In the genomic region with DNA sequence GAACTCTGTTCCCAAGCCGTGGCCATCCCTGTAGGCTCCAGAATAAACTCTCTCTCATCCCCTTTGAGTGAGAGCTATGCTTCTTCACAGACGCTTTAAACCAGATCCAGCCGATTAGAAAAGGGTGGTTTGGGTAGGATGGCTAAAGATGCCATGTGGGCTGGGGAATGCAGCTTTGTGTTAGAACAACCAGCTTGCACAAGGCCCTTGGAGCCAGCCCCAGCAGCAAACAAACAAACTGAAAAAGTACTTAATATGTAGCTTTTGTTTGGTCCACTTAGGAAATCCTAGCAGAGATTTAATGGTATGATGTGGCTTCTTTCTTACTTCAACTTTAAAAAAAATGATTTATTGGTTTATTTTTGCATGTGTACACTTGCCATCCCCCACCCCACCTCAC, we compare ENCODE assay signal across 12 mouse cellular contexts.
DNase-seq lines count a peak whose midpoint lies in the region; ATAC-seq and TF ChIP-seq lines count a peak whose summit lies in the region.
"Had no signal": no experiment of that assay in that cellular context is flagged by ENCODE, and none has a peak within 500 bp of the region (broad histone marks: within the 10 kb centered on the region; RNA-seq: fewer than 3 reads in every experiment).

No protein-coding gene starts in this region.

- H3K4me1 ChIP-seq in heart, embryonic 10.5 days = peaks cover 48% of the 10 kb centered on the region
- peaks cover 54% of the 10 kb centered on the region for H3K4me1 ChIP-seq in heart, embryonic 12.5 days (replicated peaks)
- peaks cover 9% of the 10 kb centered on the region for H3K4me1 ChIP-seq in lung, adult 2 months (ENCODE audit: control insufficient read depth, insufficient read depth, low read length)
- no peaks in the 10 kb centered on the region for H3K4me1 ChIP-seq in hindbrain, embryonic 11.5 days (replicated peaks; ENCODE audit: control insufficient read depth, insufficient read depth, low read length)

- DNase-seq in heart, embryonic 10.5 days (ENCODE audit: low spot score) = no peak
- peak; percentile 52 to 61 for DNase-seq in lung, adult 18-20 months
- no peak for DNase-seq in lung, adult 2 months
- DNase-seq in hindbrain, embryonic 11.5 days (ENCODE audit: low spot score) = peak; percentile 43
- peak; percentile 45 for DNase-seq in lung, postnatal 36 days
- no peak for DNase-seq in embryo, embryonic 10 days (ENCODE audit: low spot score)
- DNase-seq: cerebellum, postnatal 25 days; liver, embryonic 13.5 days; thymus, postnatal 14 days had no signal

- no peak for TF ChIP-seq POLR2A in lung, adult 2 months (IDR thresholded peaks at IDR 0.05; ENCODE audit: borderline replicate concordance, extremely low read depth, low read depth, low read length)

- 64% methylated on average over 3 of the region's 3 CpGs for WGBS in heart, embryonic 10.5 days
- 67% methylated on average over 3 of the region's 3 CpGs for WGBS in heart, embryonic 12.5 days
- 13% methylated on average over 3 of the region's 3 CpGs for WGBS in lung, adult 2 months
- WGBS in hindbrain, embryonic 11.5 days = 41% methylated on average over 3 of the region's 3 CpGs

- H3K36me3 ChIP-seq in heart, embryonic 10.5 days = no peaks in the 10 kb centered on the region
- no peaks in the 10 kb centered on the region for H3K36me3 ChIP-seq in heart, embryonic 12.5 days
- no peaks in the 10 kb centered on the region for H3K36me3 ChIP-seq in hindbrain, embryonic 11.5 days (ENCODE audit: control insufficient read depth, insufficient read depth, low read length)
- H3K36me3 ChIP-seq: heart, embryonic 13.5 days; liver, embryonic 13.5 days; midbrain, embryonic 10.5 days had no signal

- no peak overlapping the region for H3K9ac ChIP-seq in heart, embryonic 12.5 days
- H3K9ac ChIP-seq in hindbrain, embryonic 11.5 days (ENCODE audit: low read depth, low read length) = no peak overlapping the region
- H3K9ac ChIP-seq: heart, embryonic 13.5 days; liver, embryonic 13.5 days had no signal

- no peak overlapping the region for H3K4me2 ChIP-seq in heart, embryonic 12.5 days
- H3K4me2 ChIP-seq in hindbrain, embryonic 11.5 days (replicated peaks; ENCODE audit: low read depth, low read length) = no peak overlapping the region
- H3K4me2 ChIP-seq: heart, embryonic 13.5 days; liver, embryonic 13.5 days had no signal

- H3K9me3 ChIP-seq in heart, embryonic 10.5 days = no peaks in the 10 kb centered on the region
- H3K9me3 ChIP-seq in heart, embryonic 12.5 days (replicated peaks) = peaks cover 5% of the 10 kb centered on the region; the same call in 1 of the 2 replicates
- H3K9me3 ChIP-seq in hindbrain, embryonic 11.5 days (ENCODE audit: control insufficient read depth, low read length) = no peaks in the 10 kb centered on the region
- H3K9me3 ChIP-seq: liver, embryonic 13.5 days had no signal

- no peaks in the 10 kb centered on the region; the same call in 1 of the 2 replicates for H3K27me3 ChIP-seq in heart, embryonic 10.5 days (ENCODE audit: insufficient read depth, poor library complexity, severe bottlenecking)
- no peaks in the 10 kb centered on the region for H3K27me3 ChIP-seq in heart, embryonic 12.5 days (replicated peaks)
- H3K27me3 ChIP-seq in hindbrain, embryonic 11.5 days (ENCODE audit: control insufficient read depth, insufficient read depth, low read length) = no peaks in the 10 kb centered on the region
- H3K27me3 ChIP-seq: heart, embryonic 13.5 days; liver, embryonic 13.5 days had no signal

- H3K4me3 ChIP-seq in heart, embryonic 10.5 days = no peak overlapping the region
- H3K4me3 ChIP-seq in heart, embryonic 12.5 days = no peak overlapping the region
- no peak overlapping the region for H3K4me3 ChIP-seq in lung, adult 2 months (replicated peaks; ENCODE audit: extremely low read depth, low read depth, low read length)
- no peak overlapping the region for H3K4me3 ChIP-seq in hindbrain, embryonic 11.5 days (ENCODE audit: low read depth, low read length)
- H3K4me3 ChIP-seq: heart, embryonic 13.5 days; liver, embryonic 13.5 days; midbrain, embryonic 10.5 days had no signal

- peak overlapping the region; percentile 43; the same call in 1 of the 2 replicates for H3K27ac ChIP-seq in heart, embryonic 10.5 days
- H3K27ac ChIP-seq in heart, embryonic 12.5 days (ENCODE audit: poor library complexity, severe bottlenecking) = no peak overlapping the region
- peak overlapping the region; percentile 32; the same call in 1 of the 2 replicates for H3K27ac ChIP-seq in hindbrain, embryonic 11.5 days (ENCODE audit: low read depth, low read length)

- ATAC-seq in heart, embryonic 12.5 days (ENCODE audit: insufficient number of reproducible peaks, low FRiP score) = no peak
- ATAC-seq in hindbrain, embryonic 11.5 days (ENCODE audit: low FRiP score) = no peak

- no peak for TF ChIP-seq CTCF in lung, adult 2 months (IDR thresholded peaks at IDR 0.05; ENCODE audit: insufficient read depth, low read length)

Comparison
In these comparisons a context has a peak if more than half of its experiments do, and no peak if none do; other contexts are left out.
1. DNase-seq: peak in lung, adult 18-20 months (2 of 2), hindbrain, embryonic 11.5 days (single experiment) and lung, postnatal 36 days (single experiment); none in heart, embryonic 10.5 days (single experiment), lung, adult 2 months (single experiment) and embryo, embryonic 10 days (single experiment).